Mouse (Mus musculus): Measurements from ENCODE around the gene Gamt. TPM values are rescaled to one million over a fixed set of nuclear protein-coding genes. Genes with fewer than 3 reads are reported as not detected.

The Gamt gene
- 19.9 and 21.9 TPM in 2 replicates for polyA plus RNA-seq (2011; ENCODE audit: insufficient read length, low read depth, missing spikeins)

DNA sequence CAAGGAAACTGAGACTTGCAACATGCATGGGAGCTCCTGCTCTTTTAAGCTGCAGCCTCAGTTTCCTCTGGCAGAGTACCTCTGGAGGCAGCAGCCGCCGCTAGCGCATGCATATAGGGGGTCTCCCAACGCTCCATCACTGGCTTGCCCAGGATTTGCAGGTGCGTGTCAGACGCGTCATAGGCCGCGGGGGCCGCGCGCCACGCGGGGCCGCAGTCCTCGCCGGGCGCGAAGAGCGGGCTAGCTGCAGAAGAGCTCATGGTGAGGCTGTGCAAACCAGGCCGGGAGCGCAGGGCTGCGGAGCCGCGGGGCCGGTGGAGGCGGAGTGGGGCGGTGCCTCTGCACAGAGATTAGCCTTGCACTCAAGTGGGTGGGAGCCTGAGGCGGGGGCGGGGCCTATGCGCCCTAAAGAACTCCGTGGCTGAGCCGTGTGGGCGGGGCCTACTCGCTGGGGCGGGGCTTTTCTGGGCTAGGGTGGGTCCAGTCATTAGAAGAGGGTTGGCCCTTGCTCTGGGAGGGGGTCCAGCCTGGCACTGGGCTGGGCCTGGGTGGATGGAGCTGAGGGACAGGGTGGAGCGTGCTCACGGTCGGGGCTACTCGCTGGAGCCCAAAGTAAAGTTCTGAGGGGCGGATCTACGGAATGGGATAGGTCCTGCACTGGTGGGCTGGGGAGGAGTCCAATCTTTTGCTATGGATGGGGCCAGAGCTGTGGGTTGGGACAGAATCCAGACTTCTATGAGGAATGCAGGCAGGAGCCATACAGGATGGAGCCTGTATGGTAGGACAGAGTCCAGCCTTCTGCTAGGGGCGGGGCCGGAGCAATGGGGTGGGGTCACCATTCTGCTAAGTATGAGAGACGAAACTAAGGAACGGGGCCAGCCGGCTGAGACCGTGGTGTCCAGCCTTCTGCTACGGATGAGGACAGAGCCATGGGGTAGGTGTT, at the start of gene Gamt, which contains the start of gene Dazap1:
Gene Gamt (minus strand): TSS at position 371 of the 943 bp plus-strand sequence.
Gene Dazap1 (plus strand): TSS at position 845 of the 943 bp plus-strand sequence.
- H3K4me1 ChIP-seq (ENCODE audit: control insufficient read depth, insufficient read depth, low read length): peaks cover 3% of the 10 kb centered on the region; the same call in 1 of the 2 replicates
- TF ChIP-seq CTCF (IDR thresholded peaks at IDR 0.05; ENCODE audit: borderline replicate concordance, insufficient read depth, low read length) (no peak), POLR2A (IDR thresholded peaks at IDR 0.05; ENCODE audit: low read depth, low read length) (peak; percentile 70)
- H3K4me3 ChIP-seq (ENCODE audit: insufficient read depth, low read length): peak within 1 kb of the TSS; percentile 60
- peak within 1 kb of the TSS; percentile 98 for H3K27ac ChIP-seq (ENCODE audit: insufficient read depth, low read length)

DNA sequence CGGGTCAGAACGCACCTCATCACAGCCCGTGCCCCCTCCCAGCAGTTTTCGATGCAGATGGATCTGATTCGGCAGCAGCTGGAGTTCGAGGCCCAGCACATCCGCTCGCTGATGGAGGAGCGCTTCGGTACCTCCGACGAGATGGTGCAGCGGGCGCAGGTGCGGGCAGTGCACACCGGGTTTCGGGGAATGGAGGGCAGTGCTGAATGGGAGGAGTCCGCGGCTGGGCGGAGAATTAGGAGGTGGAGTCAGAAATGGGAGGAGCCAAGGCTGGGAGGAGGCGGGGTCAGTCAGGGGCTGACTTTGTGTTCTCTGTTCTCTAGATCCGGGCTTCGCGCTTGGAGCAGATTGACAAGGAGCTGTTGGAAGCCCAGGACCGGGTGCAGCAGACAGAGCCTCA, 44.0 kb upstream of the Gamt start:
- Histone ChIP-seq H3K4me3 (ENCODE audit: insufficient read depth, low read length) (no peak overlapping the region), H3K4me1 (ENCODE audit: control insufficient read depth, insufficient read depth, low read length) (no peaks in the 10 kb centered on the region), H3K27ac (ENCODE audit: insufficient read depth, low read length) (no peak overlapping the region)
- TF ChIP-seq CTCF (IDR thresholded peaks at IDR 0.05; ENCODE audit: borderline replicate concordance, insufficient read depth, low read length): no peak

GRCm38 (mm10) chr10:80304458-80304857, 43.6 kb upstream of the Gamt start:
- no peak for TF ChIP-seq POLR2A (IDR thresholded peaks at IDR 0.05; ENCODE audit: low read depth, low read length)
- no peak for TF ChIP-seq CTCF (IDR thresholded peaks at IDR 0.05; ENCODE audit: borderline replicate concordance, insufficient read depth, low read length)
- no peaks in the 10 kb centered on the region for H3K4me1 ChIP-seq (ENCODE audit: control insufficient read depth, insufficient read depth, low read length)
- no peak overlapping the region for H3K27ac ChIP-seq (ENCODE audit: insufficient read depth, low read length)
- no peak overlapping the region for H3K4me3 ChIP-seq (ENCODE audit: insufficient read depth, low read length)

- no peak overlapping the region for H3K27ac ChIP-seq (ENCODE audit: insufficient read depth, low read length)
- H3K4me1 ChIP-seq (ENCODE audit: control insufficient read depth, insufficient read depth, low read length): no peaks in the 10 kb centered on the region
- TF ChIP-seq POLR2A (IDR thresholded peaks at IDR 0.05; ENCODE audit: low read depth, low read length) (no peak), CTCF (IDR thresholded peaks at IDR 0.05; ENCODE audit: borderline replicate concordance, insufficient read depth, low read length) (no peak)
- H3K4me3 ChIP-seq (ENCODE audit: insufficient read depth, low read length): no peak overlapping the region
Observed at GRCm38 (mm10) chr10:80302471-80302881, 41.7 kb upstream of the Gamt start.

- Histone ChIP-seq H3K27ac (ENCODE audit: insufficient read depth, low read length) (no peak overlapping the region), H3K4me3 (ENCODE audit: insufficient read depth, low read length) (no peak overlapping the region), H3K4me1 (ENCODE audit: control insufficient read depth, insufficient read depth, low read length) (no peaks in the 10 kb centered on the region)
- TF ChIP-seq CTCF (IDR thresholded peaks at IDR 0.05; ENCODE audit: borderline replicate concordance, insufficient read depth, low read length) (no peak), POLR2A (IDR thresholded peaks at IDR 0.05; ENCODE audit: low read depth, low read length) (no peak)
Observed at GRCm38 (mm10) chr10:80302082-80302355, 41.2 kb upstream of the Gamt start.

- Histone ChIP-seq H3K4me1 (ENCODE audit: control insufficient read depth, insufficient read depth, low read length) (no peaks in the 10 kb centered on the region), H3K27ac (ENCODE audit: insufficient read depth, low read length) (no peak overlapping the region), H3K4me3 (ENCODE audit: insufficient read depth, low read length) (no peak overlapping the region)
- TF ChIP-seq CTCF (IDR thresholded peaks at IDR 0.05; ENCODE audit: borderline replicate concordance, insufficient read depth, low read length) (no peak), POLR2A (IDR thresholded peaks at IDR 0.05; ENCODE audit: low read depth, low read length) (no peak)
Observed at GRCm38 (mm10) chr10:80301256-80302081, 40.7 kb upstream of the Gamt start.

GRCm38 (mm10) chr10:80300672-80301181, 39.9 kb upstream of the Gamt start:
- Histone ChIP-seq H3K4me3 (ENCODE audit: insufficient read depth, low read length) (no peak overlapping the region), H3K27ac (ENCODE audit: insufficient read depth, low read length) (no peak overlapping the region), H3K4me1 (ENCODE audit: control insufficient read depth, insufficient read depth, low read length) (no peaks in the 10 kb centered on the region)
- TF ChIP-seq POLR2A (IDR thresholded peaks at IDR 0.05; ENCODE audit: low read depth, low read length) (no peak), CTCF (IDR thresholded peaks at IDR 0.05; ENCODE audit: borderline replicate concordance, insufficient read depth, low read length) (no peak)

GRCm38 (mm10) chr10:80299824-80300223, 39.0 kb upstream of the Gamt start:
- Histone ChIP-seq H3K4me3 (ENCODE audit: insufficient read depth, low read length) (no peak overlapping the region), H3K4me1 (ENCODE audit: control insufficient read depth, insufficient read depth, low read length) (no peaks in the 10 kb centered on the region), H3K27ac (ENCODE audit: insufficient read depth, low read length) (no peak overlapping the region)
- TF ChIP-seq CTCF (IDR thresholded peaks at IDR 0.05; ENCODE audit: borderline replicate concordance, insufficient read depth, low read length): no peak
- TF ChIP-seq POLR2A (IDR thresholded peaks at IDR 0.05; ENCODE audit: low read depth, low read length): no peak

DNA sequence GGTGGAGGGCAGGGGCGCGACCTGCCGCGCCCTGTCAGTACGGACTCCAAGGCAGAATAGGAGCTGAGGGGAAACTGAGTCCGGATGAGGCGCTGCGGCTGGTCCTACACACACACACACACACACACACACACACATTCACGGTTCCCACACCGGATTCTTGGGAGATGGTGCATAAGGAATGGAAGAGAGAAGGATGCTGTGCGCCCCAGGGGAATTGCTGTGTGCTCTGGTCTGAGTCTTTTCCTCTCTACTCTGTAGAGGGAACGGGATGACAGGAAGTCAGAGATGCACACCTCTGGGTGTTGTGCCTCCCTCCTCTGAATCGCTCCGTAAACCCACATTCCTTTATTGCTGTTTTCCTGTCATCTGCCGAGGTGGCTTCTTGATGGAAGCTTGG, 38.5 kb upstream of the Gamt start:
- TF ChIP-seq POLR2A (IDR thresholded peaks at IDR 0.05; ENCODE audit: low read depth, low read length): no peak
- Histone ChIP-seq H3K27ac (ENCODE audit: insufficient read depth, low read length) (no peak overlapping the region), H3K4me1 (ENCODE audit: control insufficient read depth, insufficient read depth, low read length) (no peaks in the 10 kb centered on the region), H3K4me3 (ENCODE audit: insufficient read depth, low read length) (no peak overlapping the region)
